Mouse (Mus musculus) liver, embryonic 16.5 days (tissue): ENCODE measurements at regions not wholly inside any gene's neighbourhood (a gene's known extent, or its start where the extent isn't known, plus 50 kb on each side); places are given as distances from the start of the nearest gene placed in this dataset.

Experiments used
- ATAC-seq: fragments of 200-750 bp; cut with Nextera tagmentation; 2 replicates; pipeline ENCODE4 v1.8.0; 2017; ENCODE audit warnings: low read depth, mild to moderate bottlenecking, moderate number of reproducible peaks, moderate library complexity
- H3K27ac ChIP-seq: fragments of 300-500 bp; sonication (generic); 2 replicates; pipeline ENCODE4 v1.5.1; 2014; ENCODE audit warnings: mild to moderate bottlenecking, low read length
- H3K27me3 ChIP-seq: fragments of 300-500 bp; sonication (generic); 2 replicates; pipeline ENCODE4 v1.6.1; 2014; ENCODE audit warnings: low read depth, low read length, mixed read lengths; ENCODE audit not compliant: control insufficient read depth, insufficient read depth
- H3K36me3 ChIP-seq: fragments of 300-500 bp; sonication (generic); 2 replicates; pipeline ENCODE4 v1.6.1; 2014; ENCODE audit warnings: mild to moderate bottlenecking; ENCODE audit not compliant: control insufficient read depth, insufficient read depth
- H3K4me1 ChIP-seq: fragments of 300-500 bp; sonication (generic); 2 replicates; pipeline ENCODE4 v1.6.1; 2014; ENCODE audit warnings: low read depth, low read length, mixed read lengths; ENCODE audit not compliant: control insufficient read depth
- H3K4me2 ChIP-seq: fragments of 300-500 bp; sonication (generic); 2 replicates; pipeline ENCODE4 v1.6.1; 2014; ENCODE audit warnings: low read depth, low read length, mixed read lengths
- H3K4me3 ChIP-seq: fragments of 300-500 bp; sonication (generic); 2 replicates; pipeline ENCODE4 v1.5.1; 2014; ENCODE audit warnings: low read depth, mild to moderate bottlenecking, low read length
- H3K9ac ChIP-seq: fragments of 300-500 bp; sonication (generic); 2 replicates; pipeline ENCODE4 v1.6.1; 2014; ENCODE audit warnings: low read depth, low read length
- H3K9me3 ChIP-seq: fragments of 300-500 bp; sonication (generic); replicated peaks from 2 replicates; pipeline ENCODE4 v1.6.1; 2016; ENCODE audit warnings: low read length; ENCODE audit not compliant: control insufficient read depth
- WGBS: fragments of 180-500 bp; shearing (Covaris S2); extraction: QIAGEN DNeasy Blood & Tissue Kit; methylation state at CpG from one replicate; pipeline ENCODE4 v1.1.7; 2014; ENCODE audit not compliant: insufficient replicate concordance; 5-methylcytosine and 5-hydroxymethylcytosine counted together

DNA sequence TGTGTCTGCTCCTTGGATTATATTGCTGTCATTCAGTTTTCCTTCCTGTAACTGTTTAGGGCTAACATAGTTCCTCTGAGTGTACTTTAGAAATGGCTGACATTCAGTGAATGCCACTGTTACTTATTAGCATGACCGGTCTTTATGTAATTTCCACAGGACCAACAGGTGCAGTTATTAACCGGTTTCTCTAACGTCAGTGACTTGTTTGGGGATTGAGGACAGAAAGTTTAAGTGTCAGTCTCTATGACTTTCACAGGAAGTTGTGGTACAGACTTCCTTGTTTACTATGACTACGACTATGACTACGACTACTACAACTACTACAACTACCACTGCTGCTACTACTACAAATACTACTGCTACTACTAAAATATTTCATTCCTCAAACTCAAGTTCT is 170.4 kb upstream of the Ptger4 start:
- no peak overlapping the region for H3K9ac ChIP-seq
- H3K4me2 ChIP-seq, result no peak overlapping the region
- WGBS, result 41% methylated on average over 5 of the region's 5 CpGs
- no peaks in the 10 kb centered on the region for H3K9me3 ChIP-seq
- no peaks in the 10 kb centered on the region for H3K27me3 ChIP-seq
- no peak overlapping the region for H3K27ac ChIP-seq
- ATAC-seq, result no peak
- H3K4me1 ChIP-seq, result no peaks in the 10 kb centered on the region
- no peak overlapping the region for H3K4me3 ChIP-seq
- H3K36me3 ChIP-seq, result no peaks in the 10 kb centered on the region

DNA sequence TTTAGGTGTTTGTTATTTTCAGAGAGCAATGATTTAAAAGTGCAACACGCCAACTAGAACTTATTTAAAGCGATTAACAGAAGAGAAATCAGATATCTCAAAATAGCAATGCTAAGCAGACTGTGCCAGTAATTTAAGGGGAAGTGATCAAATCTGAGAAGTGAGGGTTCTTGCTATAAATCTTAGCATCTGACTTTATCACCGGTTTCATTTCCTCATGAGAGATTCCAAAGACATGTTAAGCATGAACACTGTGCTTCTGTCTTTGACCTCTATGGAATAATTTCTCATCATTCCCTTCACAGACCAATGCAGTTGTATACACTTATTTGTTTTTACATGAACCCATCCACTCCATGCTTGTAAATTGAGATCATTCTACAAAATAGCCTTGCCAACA is 172.0 kb upstream of the Ptger4 start:
- no peaks in the 10 kb centered on the region for H3K9me3 ChIP-seq
- no peak overlapping the region for H3K27ac ChIP-seq
- 40% methylated on average over 3 of the region's 3 CpGs for WGBS
- H3K4me3 ChIP-seq, result no peak overlapping the region
- no peaks in the 10 kb centered on the region for H3K27me3 ChIP-seq
- no peaks in the 10 kb centered on the region for H3K36me3 ChIP-seq
- H3K4me2 ChIP-seq, result no peak overlapping the region
- H3K4me1 ChIP-seq, result no peaks in the 10 kb centered on the region
- no peak for ATAC-seq
- H3K9ac ChIP-seq, result no peak overlapping the region

DNA sequence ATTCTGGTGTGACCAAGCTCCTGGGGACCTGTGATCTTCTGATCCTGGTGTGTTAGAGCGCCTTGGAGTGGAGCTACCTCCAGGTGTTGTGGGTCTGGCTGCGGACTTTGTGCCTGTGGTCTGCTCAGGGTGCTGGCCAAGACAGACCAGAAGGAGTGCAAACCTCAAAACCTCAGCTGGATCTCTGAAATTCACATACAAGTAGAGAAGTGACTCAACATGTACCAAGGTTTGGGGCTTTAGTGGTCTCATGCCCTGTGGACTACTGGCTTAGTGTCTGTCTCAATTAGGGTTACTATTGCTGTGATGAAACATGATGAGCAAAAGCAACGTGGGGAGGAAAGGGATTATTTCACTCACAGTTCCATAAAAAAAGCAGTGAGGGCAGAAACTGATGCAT is 182.7 kb upstream of the Ptger4 start:
- H3K4me3 ChIP-seq, result no peak overlapping the region
- ATAC-seq, result no peak
- no peaks in the 10 kb centered on the region for H3K27me3 ChIP-seq
- no peak overlapping the region for H3K27ac ChIP-seq
- H3K9ac ChIP-seq, result no peak overlapping the region
- H3K9me3 ChIP-seq, result no peaks in the 10 kb centered on the region
- no peaks in the 10 kb centered on the region for H3K36me3 ChIP-seq
- no peak overlapping the region for H3K4me2 ChIP-seq
- no peaks in the 10 kb centered on the region for H3K4me1 ChIP-seq
- WGBS, result 63% methylated on average over 3 of the region's 3 CpGs

DNA sequence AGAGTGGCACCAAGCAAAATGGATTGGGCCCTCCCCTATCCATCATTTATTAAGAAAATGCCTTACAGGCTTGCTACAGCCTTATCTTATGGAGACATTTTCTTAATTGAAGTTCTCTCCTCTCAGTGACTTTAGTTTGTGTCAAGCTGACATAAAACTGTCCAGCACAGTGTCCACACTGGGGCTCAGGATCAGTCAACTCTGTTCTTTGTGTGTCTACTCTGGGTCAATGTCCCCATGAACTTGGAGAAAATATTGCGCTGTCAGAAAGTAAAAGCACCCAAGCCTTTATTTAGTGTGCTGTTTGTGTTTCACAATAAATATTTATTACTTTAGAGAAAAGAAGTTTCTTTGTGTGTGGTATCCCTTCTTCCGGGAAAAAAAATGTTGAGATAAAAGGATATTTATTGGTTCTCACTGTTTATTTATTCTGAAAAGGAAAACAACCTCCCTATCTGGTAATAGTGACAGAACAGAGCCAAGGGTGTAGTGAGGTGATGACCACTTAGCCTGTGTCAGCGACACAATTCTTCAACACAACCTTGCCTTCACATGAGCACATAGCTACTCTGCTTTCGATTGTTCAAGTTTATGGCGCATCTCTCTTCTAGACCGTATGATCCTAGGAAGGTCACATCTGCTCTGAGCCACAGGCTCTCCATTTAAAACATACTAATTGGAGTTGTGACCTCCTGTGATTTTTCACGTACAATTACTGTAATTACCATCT is 183.5 kb upstream of the Ptger4 start:
- ATAC-seq, result no peak
- Histone ChIP-seq H3K36me3 (no peaks in the 10 kb centered on the region), H3K27me3 (no peaks in the 10 kb centered on the region), H3K9ac (no peak overlapping the region), H3K27ac (no peak overlapping the region), H3K9me3 (no peaks in the 10 kb centered on the region), H3K4me1 (no peaks in the 10 kb centered on the region), H3K4me2 (no peak overlapping the region), H3K4me3 (no peak overlapping the region)
- 71% methylated on average over 7 of the region's 7 CpGs for WGBS

GRCm38 (mm10) chr15:5432018-5432417 is 188.0 kb upstream of the Ptger4 start:
- Histone ChIP-seq H3K4me3 (no peak overlapping the region), H3K36me3 (no peaks in the 10 kb centered on the region), H3K9me3 (no peaks in the 10 kb centered on the region), H3K4me1 (no peaks in the 10 kb centered on the region), H3K27ac (no peak overlapping the region), H3K9ac (no peak overlapping the region), H3K4me2 (no peak overlapping the region), H3K27me3 (no peaks in the 10 kb centered on the region)
- WGBS, result 49% methylated on average over 2 of the region's 2 CpGs
- no peak for ATAC-seq

- no peaks in the 10 kb centered on the region for H3K36me3 ChIP-seq
- WGBS, result 39% methylated on average over 1 of the region's 1 CpGs
These were observed 193.0 kb upstream of the Ptger4 start for GRCm38 (mm10) chr15:5437020-5437419.

GRCm38 (mm10) chr15:5446040-5446755 is 202.2 kb upstream of the Ptger4 start:
- no peak overlapping the region for H3K27ac ChIP-seq
- H3K9me3 ChIP-seq, result no peaks in the 10 kb centered on the region
- no peaks in the 10 kb centered on the region for H3K27me3 ChIP-seq
- no peak overlapping the region for H3K4me3 ChIP-seq
- H3K36me3 ChIP-seq, result no peaks in the 10 kb centered on the region
- no peaks in the 10 kb centered on the region for H3K4me1 ChIP-seq
- 37% methylated on average over 9 of the region's 9 CpGs for WGBS
- no peak overlapping the region for H3K9ac ChIP-seq
- ATAC-seq, result no peak
- no peak overlapping the region for H3K4me2 ChIP-seq

More at GRCm38 (mm10) chr15:5437020-5437419, 193.0 kb upstream of the Ptger4 start:
- Histone ChIP-seq H3K4me3 (no peak overlapping the region), H3K27ac (no peak overlapping the region), H3K9me3 (no peaks in the 10 kb centered on the region), H3K9ac (no peak overlapping the region), H3K27me3 (no peaks in the 10 kb centered on the region), H3K4me2 (no peak overlapping the region), H3K4me1 (no peaks in the 10 kb centered on the region)
- no peak for ATAC-seq

- ATAC-seq, result no peak
- WGBS, result 28% methylated on average over 4 of the region's 4 CpGs
- no peak overlapping the region for H3K9ac ChIP-seq
- H3K4me3 ChIP-seq, result no peak overlapping the region
- no peaks in the 10 kb centered on the region for H3K9me3 ChIP-seq
- H3K4me1 ChIP-seq, result no peaks in the 10 kb centered on the region
- no peak overlapping the region for H3K4me2 ChIP-seq
- H3K36me3 ChIP-seq, result no peaks in the 10 kb centered on the region
- no peaks in the 10 kb centered on the region for H3K27me3 ChIP-seq
- H3K27ac ChIP-seq, result no peak overlapping the region
These were observed 202.8 kb upstream of the Ptger4 start for GRCm38 (mm10) chr15:5446756-5447314.
